Mouse (Mus musculus) neural tube, embryonic 13.5 days (tissue): ENCODE measurements around the gene Zfp654. TPM values are rescaled to one million over a fixed set of nuclear protein-coding genes. Genes with fewer than 3 reads are reported as not detected.
A peak's percentile ranks its signal among the peaks of the same experiment; 100 is the strongest.

Source experiments
- ATAC-seq: fragments of 200-750 bp; cut with Nextera tagmentation; 2 replicates; pipeline ENCODE4 v1.8.0; 2017; ENCODE audit warnings: low read depth, mild to moderate bottlenecking, moderate TSS enrichment, moderate library complexity
- H3K27ac ChIP-seq: fragments of 300-500 bp; sonication (generic); replicated peaks from 2 replicates; pipeline ENCODE4 v1.5.1; 2015; ENCODE audit warnings: moderate library complexity, mild to moderate bottlenecking, inconsistent platforms
- H3K27me3 ChIP-seq: fragments of 300-500 bp; sonication (generic); 2 replicates; pipeline ENCODE4 v1.6.1; 2015; ENCODE audit warnings: mild to moderate bottlenecking, inconsistent platforms
- H3K36me3 ChIP-seq: fragments of 300-500 bp; sonication (generic); 2 replicates; pipeline ENCODE4 v1.6.1; 2015; ENCODE audit warnings: mild to moderate bottlenecking, inconsistent platforms
- H3K4me1 ChIP-seq: fragments of 300-500 bp; sonication (generic); replicated peaks from 2 replicates; pipeline ENCODE4 v1.6.1; 2015; ENCODE audit warnings: inconsistent platforms
- H3K4me2 ChIP-seq: fragments of 300-500 bp; sonication (generic); 2 replicates; pipeline ENCODE4 v1.6.1; 2015; ENCODE audit warnings: inconsistent platforms, mild to moderate bottlenecking, moderate library complexity
- H3K4me3 ChIP-seq: fragments of 300-500 bp; sonication (generic); 2 replicates; pipeline ENCODE4 v1.5.1; 2015; ENCODE audit warnings: mild to moderate bottlenecking, inconsistent platforms
- H3K9ac ChIP-seq: fragments of 300-500 bp; sonication (generic); 2 replicates; pipeline ENCODE4 v1.6.1; 2015; ENCODE audit warnings: moderate library complexity, mild to moderate bottlenecking, inconsistent platforms
- H3K9me3 ChIP-seq: fragments of 300-500 bp; sonication (generic); 2 replicates; pipeline ENCODE4 v1.6.1; 2016; ENCODE audit warnings: inconsistent platforms
- WGBS: fragments of 180-500 bp; shearing (Covaris S2); methylation state at CpG from one replicate; pipeline ENCODE4 v1.1.7; 2015; 5-methylcytosine and 5-hydroxymethylcytosine counted together
- polyA plus RNA-seq: library from polyadenylated mRNA; unstranded; fragments of >200 nt; fragmentation: Nextera tagmentation; extraction: Ambion mirVana; gene quantifications from 2 replicates; pipeline ENCODE4 v1.2.1, GENCODE M21; 2015

Gene Zfp654
- polyA plus RNA-seq, 1 experiment from 2014 or later = 5.7 TPM

- H3K4me2 ChIP-seq = peak overlapping the region; percentile 97
- peaks cover 32% of the 10 kb centered on the region for H3K4me1 ChIP-seq
- peak overlapping the region; percentile 88 for H3K4me3 ChIP-seq
- peak; percentile 56 for ATAC-seq
- H3K27ac ChIP-seq = peak overlapping the region; percentile 97
- H3K36me3 ChIP-seq = peaks cover 16% of the 10 kb centered on the region
- 0% methylated on average over 34 of the region's 45 CpGs for WGBS
- no peaks in the 10 kb centered on the region for H3K27me3 ChIP-seq
- no peaks in the 10 kb centered on the region for H3K9me3 ChIP-seq
- H3K9ac ChIP-seq = peak overlapping the region; percentile 90
Measured at GRCm38 (mm10) chr16:64851085-64851562, 328 bp downstream of the Zfp654 start.

GRCm38 (mm10) chr16:64850287-64851084, 966 bp downstream of the Zfp654 start:
- Histone ChIP-seq H3K27me3 (no peaks in the 10 kb centered on the region), H3K4me2 (peak overlapping the region; percentile 97), H3K4me1 (peaks cover 32% of the 10 kb centered on the region), H3K9ac (peak overlapping the region; percentile 90), H3K36me3 (peaks cover 9% of the 10 kb centered on the region), H3K9me3 (no peaks in the 10 kb centered on the region), H3K27ac (peak overlapping the region; percentile 97), H3K4me3 (peak overlapping the region; percentile 88)
- WGBS = 5% methylated on average over 16 of the region's 16 CpGs
- no peak for ATAC-seq

- Histone ChIP-seq H3K27ac (no peak overlapping the region), H3K27me3 (no peaks in the 10 kb centered on the region), H3K4me3 (no peak overlapping the region), H3K4me1 (peaks cover 14% of the 10 kb centered on the region), H3K4me2 (no peak overlapping the region), H3K9ac (no peak overlapping the region), H3K9me3 (no peaks in the 10 kb centered on the region), H3K36me3 (no peaks in the 10 kb centered on the region)
- 88% methylated on average over 8 of the region's 8 CpGs for WGBS
- no peak for ATAC-seq
Measured at GRCm38 (mm10) chr16:64845947-64846346, 5.5 kb downstream of the Zfp654 start.

DNA sequence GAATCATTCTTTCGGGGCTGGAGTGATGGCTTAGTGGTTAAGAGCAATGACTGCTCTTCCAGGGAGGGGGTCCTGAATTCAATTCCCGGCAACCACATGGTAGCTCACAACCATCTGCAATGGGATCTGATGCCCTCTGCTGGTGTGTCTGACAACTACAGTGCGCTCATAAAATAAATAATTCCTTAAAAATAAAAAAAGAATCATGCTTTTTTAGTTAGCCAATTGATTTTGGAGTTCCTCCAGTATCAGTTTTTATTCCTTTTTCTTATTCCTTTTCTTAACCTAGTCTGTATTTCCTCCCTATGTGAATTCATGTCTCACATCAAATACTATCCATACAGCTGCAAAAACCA, 9.1 kb downstream of the Zfp654 start:
- no peaks in the 10 kb centered on the region for H3K27me3 ChIP-seq
- H3K9ac ChIP-seq = no peak overlapping the region
- H3K9me3 ChIP-seq = no peaks in the 10 kb centered on the region
- no peak overlapping the region for H3K27ac ChIP-seq
- no peak overlapping the region for H3K4me3 ChIP-seq
- no peak for ATAC-seq
- H3K36me3 ChIP-seq = no peaks in the 10 kb centered on the region
- H3K4me1 ChIP-seq = no peaks in the 10 kb centered on the region
- H3K4me2 ChIP-seq = no peak overlapping the region
- 96% methylated on average over 3 of the region's 3 CpGs for WGBS

DNA sequence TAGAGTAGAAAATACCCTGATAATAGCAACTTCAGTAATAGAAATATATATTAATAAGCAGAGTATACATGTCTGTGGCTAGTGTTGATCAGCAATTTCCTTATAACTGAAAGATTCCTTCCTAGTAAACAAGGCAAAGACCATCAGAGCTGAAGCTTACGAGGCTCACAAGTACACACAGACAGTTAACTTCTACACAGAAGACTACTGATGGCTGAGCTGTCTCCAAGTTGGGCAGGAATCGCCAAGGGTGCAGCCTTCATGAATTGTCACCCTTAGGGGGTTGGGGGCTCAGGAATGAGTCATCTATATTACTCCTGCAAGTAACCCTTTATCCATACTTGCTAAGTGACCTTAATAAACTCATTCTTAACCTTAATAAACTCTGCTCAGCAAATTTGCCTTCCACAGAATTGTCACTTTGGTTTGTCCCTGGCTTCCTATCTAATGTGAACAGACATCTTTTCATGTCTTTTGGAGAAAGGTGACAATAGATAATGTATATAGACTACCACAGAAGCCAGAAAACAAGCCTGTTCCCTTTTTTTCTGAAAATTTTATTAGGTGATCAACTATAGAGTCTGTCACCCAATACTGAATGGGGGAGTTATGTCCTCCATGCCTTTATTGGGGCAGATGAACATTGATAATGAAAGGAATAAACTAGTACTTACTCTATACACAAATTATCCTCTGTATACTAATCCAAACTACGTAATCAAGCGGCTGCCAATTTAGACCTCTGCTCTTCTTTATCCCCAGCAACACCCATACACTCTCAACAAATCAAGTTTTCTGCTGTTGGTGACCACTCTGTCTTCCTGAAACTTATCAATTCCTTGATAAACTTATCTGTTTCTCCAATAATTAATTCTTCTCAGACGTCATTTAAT, 9.7 kb downstream of the Zfp654 start:
- Histone ChIP-seq H3K27ac (no peak overlapping the region), H3K36me3 (no peaks in the 10 kb centered on the region), H3K9me3 (no peaks in the 10 kb centered on the region), H3K4me3 (no peak overlapping the region), H3K4me1 (no peaks in the 10 kb centered on the region), H3K27me3 (no peaks in the 10 kb centered on the region), H3K4me2 (no peak overlapping the region), H3K9ac (no peak overlapping the region)
- ATAC-seq = no peak
- 83% methylated on average over 5 of the region's 5 CpGs for whole genome bisulfite sequencing

- ATAC-seq = no peak
- H3K4me2 ChIP-seq = no peak overlapping the region
- H3K27me3 ChIP-seq = no peaks in the 10 kb centered on the region
- no peaks in the 10 kb centered on the region for H3K4me1 ChIP-seq
- H3K4me3 ChIP-seq = no peak overlapping the region
- H3K27ac ChIP-seq = no peak overlapping the region
- H3K36me3 ChIP-seq = no peaks in the 10 kb centered on the region
- WGBS = 86% methylated on average over 2 of the region's 2 CpGs
- H3K9ac ChIP-seq = no peak overlapping the region
- no peaks in the 10 kb centered on the region for H3K9me3 ChIP-seq
Measured at GRCm38 (mm10) chr16:64836709-64837108, 14.7 kb downstream of the Zfp654 start.

DNA sequence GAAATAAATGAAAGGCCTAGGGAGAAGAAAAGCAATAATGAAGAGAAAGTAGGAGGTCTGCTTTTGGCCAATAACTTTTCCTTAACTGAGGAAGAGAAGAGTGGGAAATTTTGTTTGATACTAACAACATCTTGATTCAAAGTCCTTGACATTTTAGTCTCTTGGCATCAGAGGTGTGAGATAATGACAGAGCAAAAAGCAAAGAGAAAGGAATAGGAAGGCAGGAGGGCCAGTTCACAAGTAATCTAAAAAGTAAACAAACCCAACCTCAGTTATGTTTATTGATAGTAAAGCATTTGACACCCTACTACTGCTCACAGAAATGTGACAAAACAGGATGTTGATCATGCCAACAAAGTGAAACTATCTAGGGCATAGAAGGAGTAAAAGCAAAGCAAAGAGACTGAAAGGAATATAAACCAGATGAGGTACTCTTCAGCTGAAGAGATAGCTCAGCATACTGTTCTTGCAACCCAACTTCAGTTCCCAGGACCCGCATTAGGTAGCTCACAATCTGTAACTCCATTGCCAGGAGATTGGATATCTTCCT, 15.4 kb downstream of the Zfp654 start:
- Histone ChIP-seq H3K4me3 (no peak overlapping the region), H3K4me2 (no peak overlapping the region), H3K9ac (no peak overlapping the region), H3K4me1 (no peaks in the 10 kb centered on the region), H3K27ac (no peak overlapping the region), H3K36me3 (no peaks in the 10 kb centered on the region), H3K9me3 (no peaks in the 10 kb centered on the region), H3K27me3 (no peaks in the 10 kb centered on the region)
- ATAC-seq = no peak
- 83% methylated on average over 1 of the region's 1 CpGs for WGBS

DNA sequence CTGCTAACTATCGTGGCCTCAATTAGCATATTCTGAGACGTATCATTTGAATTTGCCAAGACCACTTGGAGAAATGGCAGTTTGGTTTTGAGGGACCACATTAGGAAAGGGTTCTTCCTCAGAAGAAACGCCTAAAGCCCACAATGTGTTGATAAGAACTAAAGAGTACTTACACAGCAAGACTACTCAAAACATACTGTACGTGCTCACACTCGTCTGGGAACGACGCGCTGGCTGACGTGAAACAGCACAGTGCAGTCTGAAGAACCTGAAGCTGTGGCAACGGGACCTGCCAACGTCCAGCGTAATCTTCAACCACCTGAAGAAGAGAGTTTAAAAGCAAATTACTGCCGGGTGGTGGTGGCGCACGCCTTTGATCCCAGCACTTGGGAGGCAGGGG, 21.2 kb downstream of the Zfp654 start:
- no peak overlapping the region for H3K4me2 ChIP-seq
- no peak overlapping the region for H3K9ac ChIP-seq
- 96% methylated on average over 15 of the region's 15 CpGs for WGBS
- H3K9me3 ChIP-seq = no peaks in the 10 kb centered on the region
- no peaks in the 10 kb centered on the region for H3K27me3 ChIP-seq
- no peaks in the 10 kb centered on the region for H3K4me1 ChIP-seq
- no peak overlapping the region for H3K27ac ChIP-seq
- peaks cover 16% of the 10 kb centered on the region; the same call in 1 of the 2 replicates for H3K36me3 ChIP-seq
- H3K4me3 ChIP-seq = no peak overlapping the region
- no peak for ATAC-seq

GRCm38 (mm10) chr16:64824474-64824873, 27.0 kb downstream of the Zfp654 start:
- H3K27me3 ChIP-seq = no peaks in the 10 kb centered on the region
- peaks cover 12% of the 10 kb centered on the region; the same call in 1 of the 2 replicates for H3K36me3 ChIP-seq
- no peaks in the 10 kb centered on the region for H3K4me1 ChIP-seq
- no peak overlapping the region for H3K9ac ChIP-seq
- no peak for ATAC-seq
- no peak overlapping the region for H3K4me2 ChIP-seq
- no peaks in the 10 kb centered on the region for H3K9me3 ChIP-seq
- no peak overlapping the region for H3K27ac ChIP-seq
- 95% methylated on average over 1 of the region's 1 CpGs for WGBS
- no peak overlapping the region for H3K4me3 ChIP-seq

- no peak overlapping the region for H3K9ac ChIP-seq
- H3K9me3 ChIP-seq = no peaks in the 10 kb centered on the region
- H3K27me3 ChIP-seq = no peaks in the 10 kb centered on the region
- ATAC-seq = no peak
- WGBS = 95% methylated on average over 1 of the region's 1 CpGs
- H3K4me1 ChIP-seq = no peaks in the 10 kb centered on the region
- H3K36me3 ChIP-seq = peaks cover 9% of the 10 kb centered on the region; the same call in 1 of the 2 replicates
- no peak overlapping the region for H3K27ac ChIP-seq
- H3K4me2 ChIP-seq = no peak overlapping the region
- no peak overlapping the region for H3K4me3 ChIP-seq
Measured at GRCm38 (mm10) chr16:64823890-64824289, 27.6 kb downstream of the Zfp654 start.

GRCm38 (mm10) chr16:64817094-64817765, 34.2 kb downstream of the Zfp654 start:
- ATAC-seq = no peak
- Histone ChIP-seq H3K9ac (no peak overlapping the region), H3K4me3 (no peak overlapping the region), H3K36me3 (peaks cover 13% of the 10 kb centered on the region), H3K27me3 (no peaks in the 10 kb centered on the region), H3K4me2 (no peak overlapping the region), H3K4me1 (no peaks in the 10 kb centered on the region), H3K27ac (no peak overlapping the region), H3K9me3 (no peaks in the 10 kb centered on the region)
- WGBS = 98% methylated on average over 3 of the region's 3 CpGs
